Mouse (Mus musculus): ENCODE data around the gene Trim24. TPM values are rescaled to one million over a fixed set of nuclear protein-coding genes. Genes with fewer than 3 reads are reported as not detected.

The Trim24 gene
- 8.5 TPM for polyA plus RNA-seq (2015; fragmentation: Illumina TruSeq; extraction: RNeasy Lipid Tissue Mini Kit (QIAGEN cat#74804); ENCODE audit: insufficient read depth, low read depth, low replicate concordance)

DNA sequence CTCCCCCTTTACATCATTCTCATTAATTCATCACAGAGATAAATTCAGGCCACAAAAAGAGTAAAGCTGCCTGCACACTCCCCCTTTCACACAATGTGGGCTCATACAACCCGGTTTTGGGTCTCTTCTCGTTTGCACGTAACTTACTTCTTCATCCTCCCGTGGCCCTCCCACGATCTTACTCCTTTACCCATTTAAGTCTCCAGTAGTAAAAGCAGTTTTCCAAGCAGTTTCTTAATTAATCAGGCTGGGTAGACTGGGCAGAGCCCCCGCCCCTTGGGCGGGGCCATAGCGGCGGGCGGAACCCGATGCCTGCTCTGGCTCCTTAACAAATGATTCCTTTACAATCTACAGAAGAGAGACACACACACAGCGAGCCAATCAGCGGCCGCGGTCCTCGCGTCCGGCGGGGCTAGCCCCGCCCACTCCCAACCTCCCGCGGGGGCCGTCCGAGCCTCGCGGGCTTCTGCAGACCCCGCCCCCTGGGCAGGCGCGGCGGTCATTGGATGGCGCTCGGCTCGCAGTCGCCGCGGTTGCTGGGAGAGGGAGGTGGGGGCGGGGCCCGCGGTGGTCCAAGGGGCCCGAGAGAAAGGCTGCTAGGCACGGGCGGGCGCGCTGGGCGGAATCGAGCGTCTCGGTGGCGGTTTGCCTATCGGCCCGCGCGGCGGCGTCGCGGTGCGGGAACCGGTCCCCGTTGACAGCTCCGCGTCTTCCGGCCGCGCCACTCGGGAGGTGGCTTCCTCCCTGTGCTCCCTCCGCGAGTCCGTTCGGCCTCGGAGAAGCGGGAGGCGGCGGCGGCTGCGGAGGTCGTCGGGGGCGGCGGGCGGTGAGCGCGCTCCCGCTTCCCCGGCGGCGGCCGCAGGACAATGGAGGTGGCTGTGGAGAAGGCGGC is at the start of gene Trim24:
TSS of gene Trim24 (plus strand) at position 567 of the 892 bp plus-strand sequence.

Other genes starting within 250 kb of the Trim24 start
- 0.65 TPM for gene Svopl, start 176.2 kb downstream of the Trim24 start, polyA plus RNA-seq (2015; fragmentation: Illumina TruSeq; extraction: RNeasy Lipid Tissue Mini Kit (QIAGEN cat#74804); ENCODE audit: insufficient read depth, low read depth, low replicate concordance)
- gene Tmem213, start 238.4 kb downstream of the Trim24 start, polyA plus RNA-seq (2015; fragmentation: Illumina TruSeq; extraction: RNeasy Lipid Tissue Mini Kit (QIAGEN cat#74804); ENCODE audit: insufficient read depth, low read depth, low replicate concordance) = not detected